Mouse (Mus musculus) thymus, postnatal 4 days (tissue): Measurements from ENCODE around the gene Robo4.

Experiments used
- DNase-seq: peaks from one replicate; pipeline ENCODE4 v3.0.0; 2021

The Robo4 gene

DNA sequence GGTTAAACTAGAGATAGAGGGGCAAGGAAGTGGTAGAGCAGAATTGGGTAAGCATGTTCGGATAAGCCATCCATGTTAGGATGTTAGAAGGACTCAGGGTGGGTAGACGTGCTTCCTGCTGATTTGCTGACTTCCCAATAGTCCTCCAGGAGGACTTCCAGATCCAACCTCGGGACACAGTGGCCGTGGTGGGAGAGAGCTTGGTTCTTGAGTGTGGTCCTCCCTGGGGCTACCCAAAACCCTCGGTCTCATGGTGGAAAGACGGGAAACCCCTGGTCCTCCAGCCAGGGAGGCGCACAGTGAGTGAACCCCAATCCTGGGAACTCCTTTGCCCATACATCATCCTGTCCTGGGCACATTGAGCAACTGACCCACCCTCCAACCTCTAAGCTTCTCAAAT lies 1.3 kb downstream of the Robo4 start:
- no peak for DNase-seq

DNA sequence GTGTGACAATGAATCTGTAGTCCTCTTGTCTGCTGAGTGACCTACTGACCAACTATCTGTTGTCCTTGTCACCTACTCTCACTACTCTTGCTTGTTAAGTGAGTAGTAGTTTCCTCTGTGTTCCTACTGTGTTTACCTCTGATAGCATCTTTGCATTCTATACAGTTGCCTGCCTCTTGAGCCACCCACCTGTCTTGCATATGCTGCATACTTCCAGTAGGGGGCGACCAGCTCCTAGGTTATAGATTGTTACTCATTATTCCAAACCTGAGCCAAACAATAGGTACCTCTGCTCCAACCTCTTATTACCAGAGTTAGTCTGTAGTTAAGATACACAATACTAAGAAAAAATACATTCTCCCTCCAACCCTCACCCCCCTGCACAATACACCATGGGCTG lies 4.7 kb downstream of the Robo4 start:
- peak; percentile 46 for DNase-seq

DNA sequence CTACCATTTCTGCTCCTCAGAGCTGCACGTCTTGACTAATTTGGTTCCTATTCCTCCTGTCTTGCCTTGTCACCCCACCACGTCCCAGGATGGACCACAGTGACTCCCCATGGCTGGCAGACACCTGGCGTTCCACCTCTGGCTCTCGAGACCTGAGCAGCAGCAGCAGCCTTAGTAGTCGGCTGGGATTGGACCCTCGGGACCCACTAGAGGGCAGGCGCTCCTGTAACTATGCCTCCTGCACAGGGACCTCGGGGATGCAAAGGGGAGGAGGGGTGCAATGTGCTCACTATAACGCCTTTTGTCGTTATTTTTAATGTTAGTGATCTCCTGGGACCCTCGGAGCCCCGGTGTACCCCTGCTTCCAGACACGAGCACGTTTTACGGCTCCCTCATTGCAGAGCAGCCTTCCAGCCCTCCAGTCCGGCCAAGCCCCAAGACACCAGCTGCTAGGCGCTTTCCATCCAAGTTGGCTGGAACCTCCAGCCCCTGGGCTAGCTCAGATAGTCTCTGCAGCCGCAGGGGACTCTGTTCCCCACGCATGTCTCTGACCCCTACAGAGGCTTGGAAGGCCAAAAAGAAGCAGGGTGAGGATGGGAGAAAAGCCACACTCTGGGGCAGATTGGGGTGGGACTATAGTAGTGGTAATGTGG lies 6.3 kb downstream of the Robo4 start:
- no peak for DNase-seq

DNA sequence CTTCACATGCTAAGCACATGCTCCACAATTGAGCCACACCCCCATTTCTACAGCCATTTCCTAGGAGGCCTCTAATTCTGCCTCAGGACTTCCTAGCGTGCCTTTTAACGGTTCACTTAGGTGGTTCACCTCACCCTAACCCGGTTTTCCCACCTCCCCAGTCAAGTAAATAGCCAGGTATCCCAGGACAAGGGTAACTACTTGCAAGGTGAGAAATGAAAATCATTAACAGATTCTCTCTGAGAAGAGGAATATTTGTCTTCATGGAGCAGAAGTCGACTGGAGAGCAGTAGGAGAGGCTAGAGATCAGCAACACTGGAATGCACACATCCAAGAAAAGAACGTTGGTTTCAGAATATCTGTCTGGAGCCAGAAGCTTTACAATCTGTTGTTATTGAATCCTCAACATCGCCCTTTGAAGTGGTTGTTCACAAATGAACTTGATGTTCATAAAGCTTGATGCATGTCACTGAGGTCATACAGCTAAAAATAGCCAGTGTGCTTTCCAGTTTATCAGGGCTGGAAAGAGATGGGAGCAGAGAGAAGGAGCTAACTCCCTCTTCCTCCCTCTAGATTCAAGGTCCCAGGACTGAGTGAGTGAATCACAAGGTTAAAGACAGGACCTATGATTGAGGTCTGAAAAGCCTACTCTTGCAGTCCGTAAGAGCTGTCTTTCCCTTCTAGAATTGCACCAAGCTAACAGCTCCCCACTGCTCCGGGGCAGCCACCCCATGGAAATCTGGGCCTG lies 8.2 kb downstream of the Robo4 start:
- no peak for DNase-seq

DNA sequence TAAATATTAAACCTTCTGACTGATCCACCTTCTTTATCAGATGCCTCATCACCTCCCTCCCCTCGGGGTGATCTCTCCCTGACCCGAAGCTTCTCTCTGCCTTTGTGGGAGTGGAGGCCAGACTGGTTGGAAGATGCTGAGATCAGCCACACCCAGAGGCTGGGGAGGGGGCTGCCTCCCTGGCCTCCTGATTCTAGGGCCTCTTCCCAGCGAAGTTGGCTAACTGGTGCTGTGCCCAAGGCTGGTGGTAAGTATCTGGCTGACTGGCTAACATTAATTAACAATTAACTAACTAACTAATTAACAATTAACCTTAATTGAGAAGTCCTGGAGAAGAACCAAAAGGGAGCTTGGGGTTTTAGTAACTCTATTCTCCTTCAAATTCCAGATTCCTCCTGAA lies 11.3 kb downstream of the Robo4 start:
- no peak for DNase-seq

DNA sequence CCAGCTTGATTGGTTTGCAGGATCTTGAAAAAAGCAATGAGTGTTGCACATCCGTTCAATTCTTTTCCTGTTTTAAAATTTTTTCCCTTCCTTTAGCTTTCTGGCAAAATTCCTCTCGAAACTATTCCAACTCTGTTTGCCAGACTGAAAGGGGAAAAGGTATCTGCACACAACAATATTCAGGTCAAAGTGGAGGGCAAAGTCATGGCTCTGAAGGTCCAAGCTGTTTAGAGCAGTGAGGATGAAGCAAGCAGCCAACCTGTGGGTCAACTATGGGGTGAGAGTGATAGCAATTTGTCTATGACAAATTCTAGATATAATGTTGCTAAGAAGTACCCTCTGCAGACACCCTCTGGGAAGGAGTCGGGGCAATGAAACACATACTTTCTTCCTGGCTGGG lies 13.0 kb downstream of the Robo4 start:
- DNase-seq, result no peak

DNA sequence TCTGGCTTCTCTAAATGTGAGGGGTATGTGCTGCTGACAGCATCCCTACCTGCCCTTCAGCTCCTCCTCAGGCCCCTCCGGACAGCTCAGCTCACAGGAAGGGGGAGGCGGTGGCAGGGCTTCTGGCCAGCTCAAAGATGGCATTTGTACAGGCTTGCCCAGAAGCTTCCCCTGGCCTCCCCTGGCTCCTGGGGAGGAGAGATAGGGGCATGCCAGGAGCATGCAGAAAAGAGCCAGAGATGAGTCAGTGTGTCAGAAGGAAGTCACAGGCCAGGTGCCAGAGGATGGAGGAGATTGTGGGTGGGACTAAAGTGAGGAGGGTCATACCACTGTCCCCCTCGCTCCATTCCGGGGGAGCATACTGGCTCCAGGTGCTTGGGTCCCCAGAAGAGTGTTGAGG lies 17.1 kb downstream of the Robo4 start:
- DNase-seq, result no peak

DNA sequence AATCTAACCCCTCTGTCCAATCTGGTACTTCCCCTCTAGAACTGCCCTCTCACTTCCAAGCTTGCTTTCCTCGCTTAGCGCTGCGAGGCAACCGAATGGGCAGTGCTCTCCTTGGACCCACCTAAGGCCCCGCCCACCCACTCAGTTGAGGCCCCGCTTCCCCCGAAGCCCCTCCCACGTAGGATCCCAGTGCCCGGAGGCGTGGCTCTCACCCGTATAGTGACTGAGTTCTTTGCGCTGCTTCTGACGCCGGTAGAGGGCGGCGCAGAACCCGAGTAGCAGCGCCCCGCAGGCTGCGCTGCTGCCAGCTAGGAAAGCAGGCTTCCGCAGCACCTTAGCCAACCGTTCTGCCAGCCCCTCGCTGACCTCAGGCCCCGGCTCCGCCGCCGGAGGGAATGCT lies 19.0 kb downstream of the Robo4 start:
- DNase-seq, result peak; percentile 89

DNA sequence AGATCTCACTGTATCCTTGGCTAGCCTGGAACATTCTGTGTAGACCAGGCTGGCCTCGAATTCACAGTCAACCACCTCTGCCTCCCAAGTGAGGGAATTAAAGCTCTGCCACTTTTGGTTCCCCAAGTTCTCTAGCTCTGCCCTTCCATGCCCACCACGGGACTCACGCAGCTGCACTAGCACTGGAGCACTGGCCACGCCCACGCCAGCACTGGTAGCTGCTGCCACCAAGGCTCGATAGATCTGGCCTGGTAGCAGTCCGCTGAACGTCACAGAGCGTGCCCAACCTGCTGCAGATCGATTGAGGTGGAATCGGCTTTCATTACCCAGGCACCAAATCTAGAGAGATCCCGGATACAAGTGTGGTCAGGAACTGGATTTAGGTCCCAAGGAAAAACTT lies 19.5 kb downstream of the Robo4 start:
- peak; percentile 76 for DNase-seq

DNA sequence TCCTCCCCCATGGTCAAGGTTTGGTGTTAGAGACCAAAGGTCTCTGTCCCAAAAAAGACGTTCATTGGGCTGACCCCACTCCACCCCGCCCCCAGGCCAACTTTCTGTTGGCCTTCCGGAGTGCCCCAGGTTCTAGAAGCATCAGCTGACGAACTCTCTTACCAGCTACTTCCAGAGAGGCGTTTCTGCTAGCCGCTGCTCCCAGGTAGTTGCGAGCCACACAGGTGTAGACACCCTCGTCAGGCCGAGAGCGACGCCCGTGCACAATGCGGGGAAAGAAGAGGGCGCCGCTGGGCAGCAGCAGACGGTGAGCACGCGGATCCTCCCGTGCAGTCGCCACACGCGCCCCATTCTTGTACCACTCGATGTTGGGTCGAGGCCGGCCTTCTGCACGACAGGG lies 27.6 kb downstream of the Robo4 start:
- DNase-seq, result no peak

DNA sequence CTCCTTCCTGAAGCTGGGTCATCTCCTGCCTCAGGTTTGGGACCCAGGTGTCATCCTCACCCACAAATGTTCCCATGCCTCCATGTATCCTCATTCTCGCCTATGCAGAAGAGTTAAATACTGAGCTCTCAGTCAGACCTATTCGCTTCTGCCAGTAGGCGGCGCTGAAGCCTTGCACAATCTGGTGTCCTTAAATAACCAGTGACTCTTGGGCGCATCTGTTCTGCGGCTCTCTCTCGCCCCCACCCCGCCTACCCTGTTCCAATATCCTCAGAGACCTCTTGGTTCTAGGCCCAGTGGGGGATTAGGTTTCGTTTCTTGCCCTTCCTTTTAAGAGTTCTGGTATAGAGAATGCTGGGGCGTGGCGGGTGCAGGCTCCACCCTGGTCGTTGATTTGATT lies 28.9 kb downstream of the Robo4 start:
- peak; percentile 91 for DNase-seq

DNA sequence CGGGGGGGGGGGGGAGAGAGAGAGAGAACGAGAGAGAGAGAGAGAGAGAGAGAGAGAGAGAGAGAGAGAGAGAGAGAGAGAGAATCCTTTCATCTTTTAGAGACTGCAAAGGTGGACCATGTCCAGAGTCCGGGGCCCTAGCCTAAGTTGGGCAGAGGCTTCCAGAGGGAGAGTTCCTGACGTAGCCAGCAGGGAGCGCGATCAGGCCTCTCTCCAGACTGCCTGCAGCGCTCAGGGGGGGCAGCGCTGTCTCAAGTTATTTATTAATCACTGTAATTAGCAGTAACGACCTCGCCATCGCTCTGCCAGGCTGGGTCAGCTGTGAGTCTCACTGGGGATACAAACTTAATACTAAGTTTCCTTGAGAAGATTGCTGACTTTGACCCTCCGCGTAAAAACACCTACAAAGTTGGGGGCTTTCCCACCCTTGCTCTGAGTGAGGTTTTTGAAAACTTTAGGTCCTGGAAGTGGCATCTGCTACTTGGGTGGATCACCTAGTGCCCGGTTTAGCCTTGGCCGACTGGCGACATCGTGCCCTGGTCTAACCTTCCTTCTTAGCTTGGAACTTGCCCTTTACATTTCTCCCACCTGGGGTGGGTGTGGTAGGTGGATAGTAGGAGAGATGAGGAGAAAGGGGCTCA lies 30.4 kb downstream of the Robo4 start:
- DNase-seq, result peak; percentile 47

DNA sequence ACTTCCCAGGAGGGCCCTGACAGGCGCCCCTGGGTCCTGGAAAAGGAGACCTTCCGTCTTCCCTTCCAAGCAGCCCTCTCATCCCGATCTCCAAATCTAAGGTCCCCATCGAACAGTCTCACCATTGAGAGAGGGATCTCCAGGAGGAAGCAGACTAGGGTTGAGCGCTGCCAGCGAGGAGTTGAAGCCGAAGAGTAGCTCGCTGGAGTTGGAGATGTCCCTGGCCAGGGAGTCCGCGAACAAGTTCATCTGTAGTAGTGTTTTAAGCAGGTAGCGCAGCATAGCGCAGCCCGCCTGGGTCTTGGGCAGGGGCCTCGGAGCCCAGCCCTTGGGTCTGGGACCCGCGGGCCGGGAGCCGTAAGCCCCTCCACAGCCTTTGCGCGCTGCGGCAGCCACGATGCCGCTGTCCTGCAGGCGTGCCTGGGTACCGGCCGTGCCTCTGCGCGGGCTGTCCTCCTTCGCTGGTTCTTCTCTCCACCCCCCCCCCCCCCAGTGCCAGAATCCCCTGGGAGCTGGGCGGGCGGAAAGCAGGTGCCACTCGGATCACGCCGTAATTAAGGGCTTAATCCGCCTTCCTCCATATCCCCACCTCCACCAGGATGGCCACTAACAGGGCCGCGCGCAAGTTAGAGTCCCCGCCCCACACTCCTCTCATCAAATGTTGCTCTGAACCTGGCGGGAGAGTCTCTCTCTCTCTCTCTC lies 31.2 kb downstream of the Robo4 start, which contains the start of gene Robo3:
TSS of gene Robo3 (minus strand) at position 527 of the 702 bp plus-strand sequence.
- DNase-seq, result no peak

DNA sequence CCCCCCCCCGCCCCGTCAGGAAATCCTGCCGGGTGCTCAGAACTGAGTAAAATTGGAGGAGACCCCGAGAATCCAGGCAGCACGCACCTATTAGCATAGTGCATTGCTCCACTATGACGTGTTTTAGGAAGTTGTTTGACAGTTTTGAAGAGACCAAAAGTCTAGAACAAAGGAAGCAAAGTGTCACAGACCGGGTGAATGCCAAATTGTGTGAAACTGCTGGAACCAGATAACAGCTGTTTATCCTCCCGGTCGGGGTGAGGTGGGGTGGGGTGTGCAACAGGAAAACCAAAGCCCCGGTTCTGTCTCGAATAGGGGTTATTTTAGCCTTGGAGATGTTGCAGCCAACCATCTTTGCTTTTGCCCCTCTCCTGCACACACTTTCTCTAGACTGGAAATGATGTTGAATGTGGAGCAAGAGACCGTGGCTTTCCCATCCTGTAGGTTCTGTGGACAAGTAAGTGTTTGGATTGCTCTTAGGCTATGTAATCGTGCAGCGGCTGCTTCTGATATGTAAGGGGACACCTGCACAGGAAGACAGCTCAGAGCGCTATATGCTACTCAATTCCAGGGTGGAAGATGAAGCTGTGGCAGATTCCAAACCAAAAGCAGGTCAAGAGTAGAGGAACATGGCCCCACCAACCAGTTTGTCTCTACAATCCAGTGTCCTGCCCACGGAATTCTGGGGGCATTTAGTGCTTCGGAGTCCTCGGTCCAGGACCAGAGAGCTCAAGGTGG lies 32.3 kb downstream of the Robo4 start:
- no peak for DNase-seq

DNA sequence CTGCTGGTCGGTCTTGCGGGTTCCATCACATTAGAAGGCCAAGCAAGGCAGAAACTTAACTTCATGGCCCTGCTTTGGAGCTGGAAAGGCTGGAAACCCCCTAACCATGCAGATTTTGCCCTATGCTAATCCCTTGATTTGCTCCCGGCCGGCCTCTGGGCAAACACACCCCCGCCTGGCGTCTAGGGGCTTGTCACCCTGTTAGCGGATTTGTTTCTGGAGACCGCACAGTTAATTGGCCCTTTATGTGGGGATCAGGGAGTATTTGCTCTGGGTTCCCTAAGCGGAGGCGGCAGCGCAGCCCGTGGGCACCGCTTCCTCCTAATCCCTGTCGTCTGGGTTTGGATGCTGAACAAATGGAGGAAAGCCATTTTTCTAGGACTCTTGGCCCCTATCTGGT lies 33.2 kb downstream of the Robo4 start:
- DNase-seq, result no peak

DNA sequence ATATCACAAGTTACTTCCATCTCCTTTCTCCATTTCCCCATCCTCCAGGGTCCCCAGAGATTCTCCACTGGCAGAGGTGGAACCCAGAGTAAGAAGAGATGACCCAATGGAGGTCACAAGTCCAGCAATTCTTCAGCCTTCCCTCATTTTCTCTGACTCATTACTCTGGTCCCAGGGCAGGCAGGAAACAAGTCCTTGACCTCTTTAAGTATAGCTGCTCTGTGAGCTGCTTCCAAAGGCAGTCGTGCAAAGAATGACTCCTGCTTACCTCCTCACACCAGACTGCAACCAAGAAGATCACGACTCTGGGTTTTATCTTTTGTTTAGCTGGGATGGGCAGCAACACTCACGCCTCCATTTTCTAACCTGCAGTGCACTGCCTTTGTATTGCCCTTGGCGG lies 33.9 kb downstream of the Robo4 start:
- no peak for DNase-seq

DNA sequence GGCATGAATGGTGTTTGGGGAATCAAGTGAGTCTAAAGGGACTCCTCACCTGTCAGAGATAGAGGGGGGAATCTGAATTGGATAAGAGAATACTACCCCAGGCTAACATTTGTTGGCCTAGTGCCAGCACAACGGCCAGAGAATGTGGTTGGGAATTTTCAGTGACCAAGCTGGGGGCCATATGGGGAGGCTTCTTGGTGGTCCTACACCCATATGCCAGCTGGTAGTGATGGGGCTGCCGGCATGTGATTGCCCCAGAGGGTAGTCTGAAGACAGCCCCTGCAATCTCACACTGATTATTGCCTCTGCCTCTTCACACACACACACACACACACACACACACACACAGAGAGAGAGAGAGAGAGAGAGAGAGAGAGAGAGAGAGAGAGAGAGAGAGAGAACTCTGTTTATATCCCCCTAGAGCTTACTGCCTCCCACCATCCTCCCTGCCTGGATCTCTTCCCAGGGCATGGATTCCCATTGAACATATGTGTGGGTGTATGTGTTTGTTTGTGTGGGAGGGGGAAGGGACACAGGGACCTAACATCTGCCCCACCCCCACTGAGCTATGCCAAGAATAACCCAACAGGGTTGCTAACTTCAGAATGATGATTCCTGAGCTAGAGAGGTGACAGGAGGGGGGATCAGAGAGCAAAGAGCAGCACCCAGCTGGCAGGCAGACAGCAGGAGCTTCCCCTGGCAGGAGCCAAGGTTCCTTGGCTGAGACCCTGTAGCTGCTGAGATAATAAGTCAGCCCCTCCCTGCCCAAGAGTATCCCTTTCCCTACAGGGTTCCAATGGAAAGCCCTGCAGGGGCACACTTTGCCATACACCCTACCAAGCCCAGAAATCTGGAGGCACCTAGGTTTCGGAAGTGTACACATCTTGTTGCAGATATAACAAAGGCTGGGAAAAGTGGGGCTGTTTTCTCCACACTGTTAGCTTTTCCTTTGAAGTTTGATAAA lies 36.4 kb downstream of the Robo4 start:
- no peak for DNase-seq

DNA sequence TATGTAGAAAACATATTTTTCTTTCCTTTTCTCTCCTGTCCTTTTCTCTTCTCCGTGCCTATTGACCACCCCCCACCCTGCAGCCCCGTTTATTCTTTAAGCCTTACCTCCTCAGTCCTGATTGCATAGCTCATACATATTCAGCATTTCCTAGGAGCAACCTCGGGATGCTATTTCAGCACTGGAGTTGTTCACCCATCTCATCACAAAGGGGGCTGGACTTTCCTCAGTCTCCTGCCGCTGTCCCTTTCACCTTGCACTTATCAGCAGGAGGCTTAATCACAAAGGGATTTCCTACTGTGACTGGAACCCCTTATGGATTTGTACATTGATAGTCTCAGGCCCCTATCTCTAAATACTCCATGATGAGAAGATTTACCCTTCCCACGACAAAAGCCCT lies 50.7 kb downstream of the Robo4 start:
- no peak for DNase-seq

DNA sequence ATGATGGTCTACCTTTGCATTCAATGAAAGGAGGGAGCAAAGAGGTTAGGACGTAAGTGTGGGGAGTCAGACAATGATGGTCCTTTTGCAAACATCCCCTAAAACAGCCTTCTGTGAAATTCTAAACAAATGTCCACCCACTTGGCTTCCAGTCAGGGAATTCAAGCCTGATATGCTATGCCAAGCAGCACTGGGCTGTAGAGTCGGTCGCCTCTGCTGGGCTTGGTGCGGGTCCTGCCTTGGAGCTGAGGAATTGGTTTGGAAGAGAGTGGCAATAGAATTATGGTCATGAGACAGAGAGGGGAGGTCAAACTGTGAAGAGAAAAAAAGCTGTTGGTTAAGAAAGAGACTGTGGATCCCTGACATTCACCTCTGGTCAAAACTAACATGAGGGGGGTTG lies 51.6 kb downstream of the Robo4 start:
- DNase-seq, result no peak

DNA sequence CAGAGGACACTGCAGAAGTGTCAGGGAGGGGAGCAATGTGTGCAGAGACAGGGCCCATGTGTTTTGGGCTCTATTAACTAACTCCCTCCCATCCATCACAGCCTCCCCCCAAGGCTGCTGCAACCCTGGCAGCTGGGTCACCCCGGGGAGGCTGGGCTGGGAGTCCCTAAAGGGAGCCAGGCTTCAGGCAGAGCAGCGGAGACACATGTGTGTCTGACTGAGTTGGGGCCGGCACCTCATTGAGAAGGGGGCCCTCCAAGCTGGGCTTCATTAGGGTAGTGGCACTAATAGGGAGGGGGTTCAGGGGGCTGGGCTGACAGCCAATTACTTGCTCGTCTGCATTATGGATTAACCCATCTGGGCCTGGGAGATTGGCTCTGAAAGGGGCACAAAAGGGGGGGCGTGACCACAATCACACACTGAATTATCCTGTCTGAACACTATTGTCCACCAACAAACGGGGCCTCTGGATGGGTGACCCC lies 52.4 kb downstream of the Robo4 start:
- no peak for DNase-seq

DNA sequence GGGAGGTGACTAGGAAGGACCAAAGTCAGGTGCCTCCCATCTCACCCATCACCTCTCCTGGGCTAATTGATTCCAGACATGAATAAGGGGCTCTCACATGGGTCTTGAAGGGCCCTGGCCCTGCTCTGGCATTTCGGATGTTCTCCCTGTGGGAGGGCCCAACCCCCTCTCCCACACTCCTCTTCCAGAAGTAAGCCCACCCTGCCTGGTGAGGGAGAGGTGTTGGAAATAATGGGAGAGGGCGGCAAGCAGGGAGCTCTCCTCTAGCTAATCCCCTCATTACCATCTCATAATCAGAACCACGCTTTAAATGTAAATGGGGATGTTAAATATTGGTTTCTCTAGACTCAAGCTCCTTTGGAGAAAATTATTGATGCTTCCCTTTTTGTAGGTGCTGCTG lies 53.3 kb downstream of the Robo4 start:
- DNase-seq, result no peak

DNA sequence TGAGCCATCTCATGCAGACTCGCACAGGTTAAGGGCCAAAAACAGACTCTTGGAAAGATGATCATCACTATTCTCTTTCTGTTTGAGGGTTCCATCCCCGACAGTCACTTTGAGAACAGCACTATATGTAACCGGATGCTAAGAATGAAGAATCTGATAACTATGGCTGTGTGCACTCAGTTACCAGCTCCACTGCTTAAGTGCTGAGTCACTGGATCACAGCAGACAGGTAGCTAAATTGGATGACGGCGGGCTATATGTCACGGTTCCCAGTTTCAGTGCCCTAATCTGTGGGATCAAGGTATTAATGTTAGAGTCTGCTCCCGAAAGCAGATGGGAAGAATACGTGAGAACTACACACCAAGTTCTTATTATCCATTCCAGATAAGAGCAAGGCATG lies 54.2 kb downstream of the Robo4 start:
- DNase-seq, result no peak
